ENCODE assay signal across 10 mouse cellular contexts in genomic region chr3:18706356-18706755, GRCm38 (mm10).
"Had no signal": no experiment of that assay in that cellular context is flagged by ENCODE, and none has a peak within 500 bp of the region (broad histone marks: within the 10 kb centered on the region; RNA-seq: fewer than 3 reads in every experiment).

No protein-coding gene starts in this region.

- H3K4me3 ChIP-seq: limb, embryonic 13.5 days; midbrain, embryonic 12.5 days had no signal

- H3K4me1 ChIP-seq: limb, embryonic 13.5 days; midbrain, embryonic 12.5 days had no signal

- ATAC-seq: midbrain, embryonic 16.5 days had no signal

- H3K27me3 ChIP-seq: limb, embryonic 13.5 days; midbrain, embryonic 12.5 days had no signal

- H3K36me3 ChIP-seq: limb, embryonic 13.5 days; midbrain, embryonic 12.5 days had no signal

- H3K9me3 ChIP-seq: limb, embryonic 13.5 days; midbrain, embryonic 12.5 days had no signal

- H3K27ac ChIP-seq: kidney, postnatal 0 days; limb, embryonic 13.5 days; liver, embryonic 14.5 days; midbrain, embryonic 12.5 days had no signal

- H3K4me2 ChIP-seq: limb, embryonic 13.5 days; midbrain, embryonic 12.5 days had no signal

- H3K9ac ChIP-seq: limb, embryonic 13.5 days; liver, embryonic 14.5 days; midbrain, embryonic 12.5 days had no signal

- DNase-seq: kidney, adult 9 months; kidney, postnatal 36 days; left cerebral cortex, postnatal 4 days; lung, adult 18-20 months; thymus, postnatal 4 days had no signal
